Mouse (Mus musculus): ENCODE measurements around the gene Tctex1d1. TPM values are rescaled to one million over a fixed set of nuclear protein-coding genes. Genes with fewer than 3 reads are reported as not detected.

Gene Tctex1d1
- total RNA-seq (2021), result 1 to 10 TPM in 1 of 2 experiments, under 1 TPM in 1; 0.93 to 1.3 TPM

DNA sequence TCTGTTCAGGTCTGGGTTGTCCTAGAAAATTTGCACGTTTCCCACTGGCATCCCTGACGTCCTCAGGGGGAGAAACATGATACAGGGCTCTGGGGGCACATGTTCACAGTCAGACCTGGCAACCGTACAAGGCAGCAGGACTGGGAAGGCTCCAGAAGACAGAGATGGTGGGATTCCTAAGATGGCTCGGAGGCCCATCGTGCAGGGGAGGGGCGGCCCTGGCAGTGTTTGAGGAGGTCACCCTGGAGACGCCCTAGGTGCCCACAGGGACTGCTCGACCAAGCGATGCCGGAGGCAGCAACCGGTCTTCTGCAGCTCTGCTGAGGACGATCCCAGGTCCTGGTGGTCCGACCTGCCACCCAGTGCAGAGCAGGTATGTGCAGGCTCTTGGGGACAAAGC, at the start of gene Tctex1d1:
TSS of gene Tctex1d1 (plus strand) at position 167 of the 400 bp plus-strand sequence.
- peak; percentile 14 to 61 for DNase-seq (ENCODE audit: extremely low spot score in 1 of 2, low spot score in 2 of 2)
- intact Hi-C loops (cut with DNase I), result no loop called here

GRCm38 (mm10) chr4:102929491-102929890, 48.9 kb upstream of the Tctex1d1 start:
- no peak for DNase-seq (ENCODE audit: extremely low spot score in 1 of 2, low spot score in 2 of 2)
- intact Hi-C loops (cut with DNase I), result loop anchor here (5.0 kb wide), 1 partner anchor 167 kb away; no protein-coding TSS in a partner anchor

GRCm38 (mm10) chr4:102930679-102931078, 47.7 kb upstream of the Tctex1d1 start:
- DNase-seq (ENCODE audit: extremely low spot score in 1 of 2, low spot score in 2 of 2), result no peak
- intact Hi-C loops (cut with DNase I), result no loop called here

GRCm38 (mm10) chr4:102940266-102940665, 38.1 kb upstream of the Tctex1d1 start:
- no peak for DNase-seq (ENCODE audit: extremely low spot score in 1 of 2, low spot score in 2 of 2)
- intact Hi-C loops (cut with DNase I), result no loop called here

GRCm38 (mm10) chr4:102940738-102941137, 37.7 kb upstream of the Tctex1d1 start:
- no peak for DNase-seq (ENCODE audit: extremely low spot score in 1 of 2, low spot score in 2 of 2)
- intact Hi-C loops (cut with DNase I), result no loop called here

DNA sequence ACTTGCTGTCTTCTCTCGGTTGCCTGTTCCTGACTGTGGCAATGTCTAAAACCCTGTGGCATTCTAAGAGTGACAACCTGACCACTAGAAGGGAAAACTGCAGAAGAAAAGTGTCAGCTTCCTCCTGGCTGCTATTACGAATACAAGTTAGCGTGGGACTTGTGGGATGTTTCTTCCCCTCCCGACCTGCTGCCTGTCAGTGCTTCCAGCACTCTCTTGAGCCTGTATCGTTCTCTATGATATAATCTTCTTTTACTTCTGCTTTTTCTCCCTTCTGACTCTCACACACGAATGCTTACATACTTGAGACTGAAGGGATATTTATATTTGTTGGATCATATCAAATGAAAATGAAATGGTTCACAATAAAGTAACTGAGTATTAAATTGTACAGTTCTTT, 34.1 kb upstream of the Tctex1d1 start:
- DNase-seq (ENCODE audit: extremely low spot score in 1 of 2, low spot score in 2 of 2), result no peak
- intact Hi-C loops (cut with DNase I), result no loop called here

DNA sequence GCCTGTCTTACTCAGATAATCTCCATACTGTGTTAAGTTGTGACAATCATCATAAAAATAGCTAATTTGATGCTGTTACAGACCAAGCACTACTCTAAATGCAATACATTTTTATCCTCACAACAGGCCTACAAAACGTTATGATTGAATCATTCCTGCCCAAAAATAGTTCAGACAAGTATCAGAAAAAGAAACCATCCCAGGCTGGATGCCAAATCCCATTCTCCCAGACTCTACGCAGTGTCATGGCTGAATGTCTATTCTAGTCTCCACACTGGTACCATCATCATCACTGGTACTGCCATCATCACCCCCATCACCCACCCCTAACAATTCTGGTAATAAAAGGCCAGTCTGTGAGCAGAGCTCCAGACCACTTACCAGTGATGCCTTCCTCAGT, 25.9 kb upstream of the Tctex1d1 start:
- DNase-seq (ENCODE audit: extremely low spot score in 1 of 2, low spot score in 2 of 2), result no peak
- intact Hi-C loops (cut with DNase I), result no loop called here

- intact Hi-C loops (cut with DNase I), result no loop called here
- no peak for DNase-seq (ENCODE audit: extremely low spot score in 1 of 2, low spot score in 2 of 2)
Observed at GRCm38 (mm10) chr4:102955294-102955956, 23.0 kb upstream of the Tctex1d1 start.

DNA sequence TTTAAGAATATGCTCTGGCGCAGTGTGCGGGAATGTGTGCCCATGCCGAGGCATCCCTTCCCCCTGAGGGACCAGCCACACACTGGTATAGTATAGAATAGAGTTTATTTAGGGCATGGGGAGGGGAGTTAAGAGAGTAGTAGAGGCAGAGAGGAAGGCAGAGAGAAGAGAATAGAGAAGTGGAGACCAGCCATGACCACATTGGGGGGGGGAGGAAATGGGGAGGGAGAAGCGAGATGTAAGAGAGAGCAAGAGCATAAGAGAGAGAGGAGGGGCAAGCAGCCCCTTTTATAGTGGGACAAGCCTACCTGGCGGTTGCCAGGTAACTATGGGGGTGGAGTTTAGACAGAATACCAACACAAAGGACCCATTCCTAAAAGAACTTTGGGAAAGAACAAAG, 19.0 kb upstream of the Tctex1d1 start:
- DNase-seq (ENCODE audit: extremely low spot score in 1 of 2, low spot score in 2 of 2), result no peak
- intact Hi-C loops (cut with DNase I), result no loop called here

GRCm38 (mm10) chr4:102964174-102964573, 14.2 kb upstream of the Tctex1d1 start:
- DNase-seq (ENCODE audit: extremely low spot score in 1 of 2, low spot score in 2 of 2), result no peak
- intact Hi-C loops (cut with DNase I), result no loop called here

GRCm38 (mm10) chr4:102967811-102968210, 10.6 kb upstream of the Tctex1d1 start:
- DNase-seq (ENCODE audit: extremely low spot score in 1 of 2, low spot score in 2 of 2), result no peak
- intact Hi-C loops (cut with DNase I), result no loop called here

- intact Hi-C loops (cut with DNase I), result no loop called here
- no peak for DNase-seq (ENCODE audit: extremely low spot score in 1 of 2, low spot score in 2 of 2)
Observed at GRCm38 (mm10) chr4:102969599-102969998, 8.8 kb upstream of the Tctex1d1 start.

GRCm38 (mm10) chr4:102971159-102971558, 7.2 kb upstream of the Tctex1d1 start:
- DNase-seq (ENCODE audit: extremely low spot score in 1 of 2, low spot score in 2 of 2), result no peak
- intact Hi-C loops (cut with DNase I), result no loop called here

GRCm38 (mm10) chr4:102972071-102972470, 6.3 kb upstream of the Tctex1d1 start:
- intact Hi-C loops (cut with DNase I), result no loop called here
- DNase-seq (ENCODE audit: extremely low spot score in 1 of 2, low spot score in 2 of 2), result no peak

DNA sequence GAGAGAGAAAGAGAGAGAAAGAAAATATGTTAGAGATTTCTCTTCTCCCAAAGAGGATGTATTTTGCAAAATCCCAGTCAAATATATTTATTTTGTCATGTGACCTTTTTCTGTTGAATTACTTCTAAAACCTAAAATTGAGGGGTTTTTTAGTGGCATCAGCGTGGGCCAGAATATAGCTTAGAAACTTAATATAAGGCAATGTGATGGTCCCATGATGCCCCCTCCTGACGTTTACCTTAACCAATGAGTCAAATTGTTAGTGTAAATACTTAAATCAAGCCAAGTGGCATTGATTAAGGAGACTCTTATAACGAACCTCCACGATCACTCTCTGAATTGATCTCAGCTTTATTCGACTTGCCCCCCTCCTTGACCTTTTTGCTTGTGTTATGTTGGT, 4.2 kb upstream of the Tctex1d1 start:
- no peak for DNase-seq (ENCODE audit: extremely low spot score in 1 of 2, low spot score in 2 of 2)
- intact Hi-C loops (cut with DNase I), result no loop called here

GRCm38 (mm10) chr4:102976290-102977275, 1.8 kb upstream of the Tctex1d1 start:
- DNase-seq (ENCODE audit: extremely low spot score in 1 of 2, low spot score in 2 of 2), result no peak
- intact Hi-C loops (cut with DNase I), result no loop called here

DNA sequence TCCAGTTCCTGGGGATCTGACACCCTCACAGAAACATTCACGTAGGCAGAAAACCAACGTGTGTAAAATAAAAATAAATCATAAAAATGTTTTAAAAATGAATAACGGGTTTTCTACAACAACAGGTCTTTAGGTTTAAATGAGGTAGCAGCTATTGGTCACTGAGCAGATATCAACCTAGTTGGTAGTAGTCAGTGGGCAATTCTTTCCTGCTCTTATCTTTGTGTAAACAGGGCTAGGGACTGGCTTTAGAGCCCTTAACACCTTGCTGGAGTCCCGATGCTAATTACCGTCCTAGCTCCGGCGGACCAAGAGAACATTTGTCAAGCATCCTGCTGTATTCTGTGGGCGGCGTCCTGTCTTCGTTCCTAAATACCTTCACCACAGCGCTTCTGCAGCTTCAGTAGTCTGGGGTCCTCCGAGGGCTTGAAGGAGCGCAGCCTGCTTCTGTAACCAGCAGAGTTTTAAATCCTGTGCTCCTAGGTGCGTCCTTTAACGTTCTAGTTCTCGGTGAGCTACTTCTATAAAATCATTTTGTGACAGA, 556 bp upstream of the Tctex1d1 start:
- no peak for DNase-seq (ENCODE audit: extremely low spot score in 1 of 2, low spot score in 2 of 2)
- intact Hi-C loops (cut with DNase I), result no loop called here

GRCm38 (mm10) chr4:102979385-102979784, 979 bp downstream of the Tctex1d1 start:
- intact Hi-C loops (cut with DNase I), result no loop called here
- DNase-seq (ENCODE audit: extremely low spot score in 1 of 2, low spot score in 2 of 2), result no peak

- intact Hi-C loops (cut with DNase I), result loop anchor here (10.0 kb wide), 1 partner anchor 133 kb away; the partner anchor contains the start of genes Mier1 and Wdr78
- no peak for DNase-seq (ENCODE audit: extremely low spot score in 1 of 2, low spot score in 2 of 2)
Observed at GRCm38 (mm10) chr4:102981709-102982108, 3.3 kb downstream of the Tctex1d1 start.

Measured in left cerebral cortex, postnatal 10 days (tissue).